Mouse (Mus musculus) neural tube, embryonic 11.5 days (tissue): Measurements from ENCODE around the gene Hcn2. TPM values are rescaled to one million over a fixed set of nuclear protein-coding genes. Genes with fewer than 3 reads are reported as not detected.

Source experiments
- polyA plus RNA-seq: library from polyadenylated mRNA; unstranded; fragments of >200 nt; fragmentation: Nextera tagmentation; extraction: Ambion mirVana; gene quantifications from 2 replicates; pipeline ENCODE4 v1.2.1, GENCODE M21; 2014

Gene Hcn2
- polyA plus RNA-seq, 1 experiment from 2014 or later: 0.57 TPM

Other genes with a start within 250 kb of the Hcn2 start
- gene Vmn2r83, start 247.9 kb upstream of the Hcn2 start, polyA plus RNA-seq: not detected in 2 replicates
- 21.2 and 23.2 TPM in 2 replicates for gene Plpp2, start 182.8 kb upstream of the Hcn2 start, polyA plus RNA-seq
- gene Mier2, start 161.4 kb upstream of the Hcn2 start, polyA plus RNA-seq: 50.8 and 58.2 TPM in 2 replicates
- not detected in 2 replicates for gene Theg, start 129.3 kb upstream of the Hcn2 start, polyA plus RNA-seq
- gene C2cd4c, start 102.6 kb upstream of the Hcn2 start, polyA plus RNA-seq: 0.08 TPM in 1 of 2 replicates, not detected in the other
- 17.2 and 23.1 TPM in 2 replicates for gene Shc2, start 78.7 kb upstream of the Hcn2 start, polyA plus RNA-seq
- not detected in 2 replicates for gene Odf3l2, start 70.9 kb upstream of the Hcn2 start, polyA plus RNA-seq
- gene Madcam1, start 52.1 kb upstream of the Hcn2 start, polyA plus RNA-seq: 1.5 and 2.5 TPM in 2 replicates
- 71.2 and 78.7 TPM in 2 replicates for gene Tpgs1, start 47.3 kb upstream of the Hcn2 start, polyA plus RNA-seq
- gene Cdc34, start 34.4 kb upstream of the Hcn2 start, polyA plus RNA-seq: 165 and 168 TPM in 2 replicates
- gene Gzmm, start 27.6 kb upstream of the Hcn2 start, polyA plus RNA-seq: 0.57 and 0.62 TPM in 2 replicates
- gene Bsg, start 12.1 kb upstream of the Hcn2 start, polyA plus RNA-seq: 591 and 595 TPM in 2 replicates
- gene Polrmt, start 29.9 kb downstream of the Hcn2 start, polyA plus RNA-seq: 29.5 and 34.1 TPM in 2 replicates
- 0.20 and 0.84 TPM in 2 replicates for gene Fgf22, start 38.4 kb downstream of the Hcn2 start, polyA plus RNA-seq
- gene Rnf126, start 50.3 kb downstream of the Hcn2 start, polyA plus RNA-seq: 99.7 and 101 TPM in 2 replicates
- gene Fstl3, start 60.6 kb downstream of the Hcn2 start, polyA plus RNA-seq: 1.3 and 1.7 TPM in 2 replicates
- gene Prss57, start 74.3 kb downstream of the Hcn2 start, polyA plus RNA-seq: 0.23 TPM in 1 of 2 replicates, not detected in the other
- gene Palm, start 76.9 kb downstream of the Hcn2 start, polyA plus RNA-seq: 150 and 155 TPM in 2 replicates
- 0.77 and 1.6 TPM in 2 replicates for gene Misp, start 104.4 kb downstream of the Hcn2 start, polyA plus RNA-seq
- 215 and 216 TPM in 2 replicates for gene Ptbp1, start 137.8 kb downstream of the Hcn2 start, polyA plus RNA-seq
- 12.5 and 13.7 TPM in 2 replicates for gene Prtn3, start 157.8 kb downstream of the Hcn2 start, polyA plus RNA-seq
- 142 and 156 TPM in 2 replicates for gene Plppr3, start 158.0 kb downstream of the Hcn2 start, polyA plus RNA-seq
- 0.66 TPM in 1 of 2 replicates, not detected in the other for gene Elane, start 169.6 kb downstream of the Hcn2 start, polyA plus RNA-seq
- not detected in 2 replicates for gene Cfd, start 174.2 kb downstream of the Hcn2 start, polyA plus RNA-seq
- gene Med16, start 192.3 kb downstream of the Hcn2 start, polyA plus RNA-seq: 47.7 and 53.6 TPM in 2 replicates
- 14.5 TPM in 1 of 2 replicates, not detected in the other for gene Gm26602, start 194.2 kb downstream of the Hcn2 start, polyA plus RNA-seq
- 0.77 and 0.80 TPM in 2 replicates for gene Kiss1r, start 200.3 kb downstream of the Hcn2 start, polyA plus RNA-seq
- gene R3hdm4, start 204.6 kb downstream of the Hcn2 start, polyA plus RNA-seq: 150 and 156 TPM in 2 replicates
- 7.0 and 8.5 TPM in 2 replicates for gene Arid3a, start 210.4 kb downstream of the Hcn2 start, polyA plus RNA-seq
- gene Wdr18, start 243.5 kb downstream of the Hcn2 start, polyA plus RNA-seq: 115 TPM in 2 replicates